In the genomic region with DNA sequence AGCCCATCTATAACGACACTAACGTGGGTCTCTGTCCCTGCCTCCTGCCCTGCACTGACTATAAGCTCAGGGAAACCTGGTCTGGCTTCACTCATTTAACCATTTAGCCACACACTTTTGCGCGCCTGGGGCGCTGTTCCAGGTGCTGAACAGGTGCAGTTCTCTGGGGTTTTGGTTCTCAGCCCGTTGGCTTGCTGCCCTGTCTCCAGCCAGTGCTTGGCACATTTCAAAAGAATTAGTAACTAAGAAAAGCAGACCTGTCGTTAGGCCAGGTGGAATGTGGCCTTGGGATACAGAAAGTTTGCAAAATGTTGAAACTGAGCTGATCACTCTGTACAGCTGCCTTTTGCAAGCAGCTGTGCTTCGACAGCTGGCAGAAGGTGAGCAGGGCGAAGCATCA, we compare ENCODE assay signal across 11 mouse cellular contexts. TPM values are rescaled to one million over a fixed set of nuclear protein-coding genes. Genes with fewer than 3 reads are reported as not detected.
DNase-seq lines count a peak whose midpoint lies in the region; ATAC-seq lines count a peak whose summit lies in the region.
"Had no signal": no experiment of that assay in that cellular context is flagged by ENCODE, and none has a peak within 500 bp of the region (broad histone marks: within the 10 kb centered on the region; RNA-seq: fewer than 3 reads in every experiment).

No protein-coding gene starts in this region.

- H3K9ac ChIP-seq in midbrain, embryonic 11.5 days (ENCODE audit: low read length), result no peak overlapping the region
- H3K9ac ChIP-seq: liver, embryonic 15.5 days had no signal

- WGBS in midbrain, embryonic 11.5 days, result 34% methylated on average over 9 of the region's 9 CpGs
- WGBS in midbrain, embryonic 10.5 days, result 32% methylated on average over 9 of the region's 9 CpGs

- no peak overlapping the region for H3K4me3 ChIP-seq in midbrain, embryonic 11.5 days (ENCODE audit: low read depth, low read length)
- no peak overlapping the region for H3K4me3 ChIP-seq in midbrain, embryonic 10.5 days
- H3K4me3 ChIP-seq: forebrain, embryonic 10.5 days; liver, embryonic 15.5 days had no signal

- no peak overlapping the region for H3K27ac ChIP-seq in midbrain, embryonic 11.5 days (ENCODE audit: low read depth, low read length)
- H3K27ac ChIP-seq in midbrain, embryonic 10.5 days (replicated peaks), result no peak overlapping the region
- H3K27ac ChIP-seq: forebrain, embryonic 10.5 days; liver, embryonic 15.5 days had no signal

- DNase-seq in midbrain, embryonic 11.5 days (ENCODE audit: low spot score, missing footprints), result peak; percentile 37
- no peak for DNase-seq in midbrain, embryonic 10.5 days (ENCODE audit: low spot score)
- peak; percentile 18 for DNase-seq in embryo, embryonic 10.5 days (ENCODE audit: low spot score)
- DNase-seq in kidney, postnatal 14 days, result peak; percentile 93
- DNase-seq in ovary, postnatal 14 days (ENCODE audit: low spot score), result peak; percentile 60
- no peak for DNase-seq in layer of hippocampus, adult 11-12 months (ENCODE audit: low spot score)
- DNase-seq in left cerebral cortex, adult 11 months (ENCODE audit: low spot score), result no peak
- DNase-seq: spleen, adult 18-20 months had no signal

- H3K4me1 ChIP-seq in midbrain, embryonic 11.5 days (ENCODE audit: control insufficient read depth, insufficient read depth, low read length), result no peaks in the 10 kb centered on the region
- H3K4me1 ChIP-seq in midbrain, embryonic 10.5 days, result no peaks in the 10 kb centered on the region; the same call in 1 of the 2 replicates
- H3K4me1 ChIP-seq: liver, embryonic 15.5 days had no signal

- no peak for ATAC-seq in midbrain, embryonic 11.5 days (ENCODE audit: low FRiP score)
- ATAC-seq: Patski had no signal

- no peaks in the 10 kb centered on the region for H3K27me3 ChIP-seq in midbrain, embryonic 11.5 days (ENCODE audit: control insufficient read depth, insufficient read depth, low read length)
- H3K27me3 ChIP-seq in midbrain, embryonic 10.5 days (ENCODE audit: low read depth, poor library complexity, severe bottlenecking), result no peaks in the 10 kb centered on the region; the same call in 1 of the 2 replicates
- H3K27me3 ChIP-seq: Patski had no signal

- H3K9me3 ChIP-seq in midbrain, embryonic 11.5 days (ENCODE audit: control insufficient read depth, low read length), result no peaks in the 10 kb centered on the region
- no peaks in the 10 kb centered on the region for H3K9me3 ChIP-seq in midbrain, embryonic 10.5 days (replicated peaks)
- H3K9me3 ChIP-seq: forebrain, embryonic 10.5 days; liver, embryonic 15.5 days had no signal

- no peaks in the 10 kb centered on the region for H3K36me3 ChIP-seq in midbrain, embryonic 11.5 days (ENCODE audit: control insufficient read depth, insufficient read depth, low read length)
- H3K36me3 ChIP-seq in midbrain, embryonic 10.5 days, result no peaks in the 10 kb centered on the region
- H3K36me3 ChIP-seq: forebrain, embryonic 10.5 days; liver, embryonic 15.5 days had no signal

- no peak overlapping the region for H3K4me2 ChIP-seq in midbrain, embryonic 11.5 days
- H3K4me2 ChIP-seq: liver, embryonic 15.5 days had no signal

RNA-seq across cellular contexts. Expression of a gene that starts 25.1 kb away (rescaled TPM):
- polyA plus RNA-seq in midbrain, embryonic 11.5 days (2014; fragmentation: Nextera tagmentation; extraction: Ambion mirVana), result 65.0 and 65.7 TPM in 2 replicates
- polyA plus RNA-seq in midbrain, embryonic 10.5 days (2016; fragmentation: Nextera tagmentation; extraction: Ambion mirVana), result 68.3 and 76.2 TPM in 2 replicates

RNA-seq across cellular contexts. Expression of a gene that starts 37.7 kb away (rescaled TPM):
- polyA plus RNA-seq in midbrain, embryonic 11.5 days (2014; fragmentation: Nextera tagmentation; extraction: Ambion mirVana), result 7.7 and 9.6 TPM in 2 replicates
- polyA plus RNA-seq in midbrain, embryonic 10.5 days (2016; fragmentation: Nextera tagmentation; extraction: Ambion mirVana), result 12.3 and 15.7 TPM in 2 replicates
- polyA plus RNA-seq: liver, embryonic 15.5 days had no signal

RNA-seq across cellular contexts. Expression of a gene that starts 49.4 kb away (rescaled TPM):
- polyA plus RNA-seq in midbrain, embryonic 11.5 days (2014; fragmentation: Nextera tagmentation; extraction: Ambion mirVana), result 64.6 and 64.7 TPM in 2 replicates
- polyA plus RNA-seq in midbrain, embryonic 10.5 days (2016; fragmentation: Nextera tagmentation; extraction: Ambion mirVana), result 97.2 and 104 TPM in 2 replicates

Comparison
In these comparisons a context has a peak if more than half of its experiments do, and no peak if none do; other contexts are left out.
1. DNase-seq: peak in midbrain, embryonic 11.5 days (single experiment), embryo, embryonic 10.5 days (single experiment), kidney, postnatal 14 days (single experiment) and ovary, postnatal 14 days (single experiment); none in midbrain, embryonic 10.5 days (single experiment), layer of hippocampus, adult 11-12 months (single experiment) and left cerebral cortex, adult 11 months (single experiment).